Mouse (Mus musculus): ENCODE results near the gene Aqp11.

The Aqp11 gene
- long read RNA-seq, experiment 1, result 0 reads
- long read RNA-seq, experiment 2, transcript Aqp11-205 (3 exons, 3,737 nt), result major isoform, 6 of 7 reads
- long read RNA-seq, experiment 2, partial matches to known transcripts, result 0 of 7 reads
- long read RNA-seq, experiment 2, other reads (novel, unspliced or antisense), result 0 of 7 reads

- intact Hi-C loops (cut with DNase I), result no loop called here
Measured at GRCm38 (mm10) chr7:97737638-97738456, at the start of gene Aqp11. Gene Aqp11 (minus strand): TSS chr7:97738289.

- intact Hi-C loops (cut with DNase I), result no loop called here
Measured at GRCm38 (mm10) chr7:97783523-97783922, 45.4 kb upstream of the Aqp11 start.

GRCm38 (mm10) chr7:97781496-97781895 is 43.4 kb upstream of the Aqp11 start:
- intact Hi-C loops (cut with DNase I), result no loop called here

GRCm38 (mm10) chr7:97780815-97781214 is 42.7 kb upstream of the Aqp11 start:
- intact Hi-C loops (cut with DNase I), result no loop called here

- intact Hi-C loops (cut with DNase I), result no loop called here
Measured at GRCm38 (mm10) chr7:97780222-97780621, 42.1 kb upstream of the Aqp11 start.

- intact Hi-C loops (cut with DNase I), result no loop called here
Measured at GRCm38 (mm10) chr7:97777191-97777590, 39.1 kb upstream of the Aqp11 start.

GRCm38 (mm10) chr7:97775923-97776322 is 37.8 kb upstream of the Aqp11 start:
- intact Hi-C loops (cut with DNase I), result no loop called here

- intact Hi-C loops (cut with DNase I), result no loop called here
Measured at GRCm38 (mm10) chr7:97775380-97775779, 37.3 kb upstream of the Aqp11 start.

GRCm38 (mm10) chr7:97770841-97771620 is 32.9 kb upstream of the Aqp11 start:
- intact Hi-C loops (cut with DNase I), result no loop called here

- intact Hi-C loops (cut with DNase I), result no loop called here
Measured at GRCm38 (mm10) chr7:97769020-97769419, 30.9 kb upstream of the Aqp11 start.

GRCm38 (mm10) chr7:97767841-97768240 is 29.8 kb upstream of the Aqp11 start:
- intact Hi-C loops (cut with DNase I), result no loop called here

- intact Hi-C loops (cut with DNase I), result no loop called here
Measured at GRCm38 (mm10) chr7:97766406-97767166, 28.5 kb upstream of the Aqp11 start.

GRCm38 (mm10) chr7:97765963-97766347 is 27.9 kb upstream of the Aqp11 start:
- intact Hi-C loops (cut with DNase I), result no loop called here

GRCm38 (mm10) chr7:97765181-97765962 is 27.3 kb upstream of the Aqp11 start:
- intact Hi-C loops (cut with DNase I), result no loop called here

- intact Hi-C loops (cut with DNase I), result no loop called here
Measured at GRCm38 (mm10) chr7:97764591-97764990, 26.5 kb upstream of the Aqp11 start.

- intact Hi-C loops (cut with DNase I), result no loop called here
Measured at GRCm38 (mm10) chr7:97756967-97757881, 19.1 kb upstream of the Aqp11 start.

GRCm38 (mm10) chr7:97749207-97750190 is 11.4 kb upstream of the Aqp11 start:
- intact Hi-C loops (cut with DNase I), result loop anchor here (5.0 to 10.0 kb wide), 3 partner anchors 98 to 365 kb away; partner anchors contain the start of gene Myo7a

All from adrenal gland (tissue).